Mouse (Mus musculus) liver, embryonic 15.5 days (tissue): ENCODE data around the gene C1qtnf12. TPM values are rescaled to one million over a fixed set of nuclear protein-coding genes. Genes with fewer than 3 reads are reported as not detected.

ENCODE experiments used
- ATAC-seq: fragments of 200-750 bp; cut with Nextera tagmentation; 2 replicates; pipeline ENCODE4 v1.8.0; 2017; ENCODE audit warnings: moderate number of reproducible peaks, mild to moderate bottlenecking, moderate library complexity; ENCODE audit not compliant: insufficient read depth
- H3K27ac ChIP-seq: fragments of 300-500 bp; sonication (generic); replicated peaks from 2 replicates; pipeline ENCODE4 v1.5.1; 2015; ENCODE audit warnings: mild to moderate bottlenecking, inconsistent platforms
- H3K27me3 ChIP-seq: fragments of 300-500 bp; sonication (generic); 2 replicates; pipeline ENCODE4 v1.6.1; 2015; ENCODE audit warnings: mild to moderate bottlenecking, inconsistent platforms
- H3K36me3 ChIP-seq: fragments of 300-500 bp; sonication (generic); replicated peaks from 2 replicates; pipeline ENCODE4 v1.6.1; 2015; ENCODE audit warnings: moderate library complexity, mild to moderate bottlenecking, inconsistent platforms
- H3K4me1 ChIP-seq: fragments of 300-500 bp; sonication (generic); replicated peaks from 2 replicates; pipeline ENCODE4 v1.6.1; 2015; ENCODE audit warnings: inconsistent platforms
- H3K4me2 ChIP-seq: fragments of 300-500 bp; sonication (generic); 2 replicates; pipeline ENCODE4 v1.6.1; 2015; ENCODE audit warnings: moderate library complexity, mild to moderate bottlenecking, inconsistent platforms
- H3K4me3 ChIP-seq: fragments of 300-500 bp; sonication (generic); replicated peaks from 2 replicates; pipeline ENCODE4 v1.5.1; 2015; ENCODE audit warnings: mild to moderate bottlenecking, inconsistent platforms
- H3K9ac ChIP-seq: fragments of 300-500 bp; sonication (generic); 2 replicates; pipeline ENCODE4 v1.6.1; 2015; ENCODE audit warnings: moderate library complexity, mild to moderate bottlenecking, inconsistent platforms
- H3K9me3 ChIP-seq: fragments of 300-500 bp; sonication (generic); replicated peaks from 2 replicates; pipeline ENCODE4 v1.6.1; 2016; ENCODE audit warnings: inconsistent platforms
- WGBS: fragments of 180-500 bp; shearing (Covaris S2); methylation state at CpG from one replicate; pipeline ENCODE4 v1.1.7; 2015; ENCODE audit warnings: mixed read lengths; ENCODE audit not compliant: insufficient replicate concordance; 5-methylcytosine and 5-hydroxymethylcytosine counted together
- polyA plus RNA-seq: library from polyadenylated mRNA; unstranded; fragments of >200 nt; fragmentation: Nextera tagmentation; extraction: Ambion mirVana; gene quantifications from 2 replicates; pipeline ENCODE4 v1.2.1, GENCODE M21; 2015

Gene C1qtnf12
- polyA plus RNA-seq, 1 experiment from 2014 or later: 76.3 TPM

GRCm38 (mm10) chr4:155993606-155994005, 31.5 kb downstream of the C1qtnf12 start:
- Histone ChIP-seq H3K4me3 (peak overlapping the region; percentile 98), H3K27me3 (no peaks in the 10 kb centered on the region), H3K9ac (peak overlapping the region; percentile 90), H3K9me3 (no peaks in the 10 kb centered on the region), H3K4me2 (peak overlapping the region; percentile 75), H3K36me3 (peaks cover 28% of the 10 kb centered on the region), H3K4me1 (peaks cover 60% of the 10 kb centered on the region), H3K27ac (peak overlapping the region; percentile 99)
- no peak for ATAC-seq
- 2% methylated on average over 15 of the region's 15 CpGs for WGBS

- Histone ChIP-seq H3K4me3 (no peak overlapping the region), H3K9ac (no peak overlapping the region), H3K27me3 (no peaks in the 10 kb centered on the region), H3K27ac (no peak overlapping the region), H3K9me3 (no peaks in the 10 kb centered on the region), H3K36me3 (peaks cover 93% of the 10 kb centered on the region), H3K4me1 (no peaks in the 10 kb centered on the region), H3K4me2 (no peak overlapping the region)
- no peak for ATAC-seq
- 83% methylated on average over 3 of the region's 3 CpGs for WGBS
Measured at GRCm38 (mm10) chr4:156004109-156004508, 42.0 kb downstream of the C1qtnf12 start.

GRCm38 (mm10) chr4:156008369-156008768, 46.3 kb downstream of the C1qtnf12 start:
- Histone ChIP-seq H3K4me3 (no peak overlapping the region), H3K4me1 (no peaks in the 10 kb centered on the region), H3K9ac (no peak overlapping the region), H3K36me3 (peaks cover 95% of the 10 kb centered on the region), H3K27ac (no peak overlapping the region), H3K27me3 (no peaks in the 10 kb centered on the region), H3K9me3 (no peaks in the 10 kb centered on the region), H3K4me2 (no peak overlapping the region)
- no peak for ATAC-seq
- 80% methylated on average over 4 of the region's 4 CpGs for WGBS

GRCm38 (mm10) chr4:156013637-156014036, 51.5 kb downstream of the C1qtnf12 start, which contains the start of gene Tnfrsf4:
Tnfrsf4 (plus strand) TSS chr4:156013843.
- Histone ChIP-seq H3K9me3 (no peaks in the 10 kb centered on the region), H3K36me3 (peaks cover 66% of the 10 kb centered on the region), H3K27ac (no peak within 1 kb of the TSS), H3K4me3 (no peak within 1 kb of the TSS), H3K4me2 (no peak within 1 kb of the TSS), H3K9ac (no peak within 1 kb of the TSS), H3K27me3 (no peaks in the 10 kb centered on the region), H3K4me1 (no peaks in the 10 kb centered on the region)
- ATAC-seq: no peak
- 69% methylated on average over 8 of the region's 8 CpGs for WGBS

GRCm38 (mm10) chr4:156014436-156014835, 52.3 kb downstream of the C1qtnf12 start:
- ATAC-seq: no peak
- WGBS: 75% methylated on average over 2 of the region's 2 CpGs
- peaks cover 58% of the 10 kb centered on the region for H3K36me3 ChIP-seq

More at GRCm38 (mm10) chr4:156014436-156014835, 52.3 kb downstream of the C1qtnf12 start:
- no peak overlapping the region for H3K4me2 ChIP-seq
- H3K27ac ChIP-seq: no peak overlapping the region
- H3K4me1 ChIP-seq: no peaks in the 10 kb centered on the region
- no peak overlapping the region for H3K4me3 ChIP-seq
- H3K27me3 ChIP-seq: no peaks in the 10 kb centered on the region
- no peaks in the 10 kb centered on the region for H3K9me3 ChIP-seq
- H3K9ac ChIP-seq: no peak overlapping the region

Other genes with a start within 250 kb of the C1qtnf12 start
- gene Tmem240, start 227.5 kb upstream of the C1qtnf12 start, polyA plus RNA-seq: 0.08 and 0.10 TPM in 2 replicates
- gene Atad3a, start 201.2 kb upstream of the C1qtnf12 start, polyA plus RNA-seq: 47.9 and 56.5 TPM in 2 replicates
- gene Vwa1, start 187.6 kb upstream of the C1qtnf12 start, polyA plus RNA-seq: 0.33 and 0.54 TPM in 2 replicates
- 0.13 and 0.22 TPM in 2 replicates for gene Tmem88b, start 176.4 kb upstream of the C1qtnf12 start, polyA plus RNA-seq
- 0.07 TPM in 1 of 2 replicates, not detected in the other for gene Ankrd65, start 171.9 kb upstream of the C1qtnf12 start, polyA plus RNA-seq
- 135 and 141 TPM in 2 replicates for gene Mrpl20, start 159.4 kb upstream of the C1qtnf12 start, polyA plus RNA-seq
- 65.6 and 77.1 TPM in 2 replicates for gene Ccnl2, start 149.8 kb upstream of the C1qtnf12 start, polyA plus RNA-seq
- 94.0 and 108 TPM in 2 replicates for gene Aurkaip1, start 131.0 kb upstream of the C1qtnf12 start, polyA plus RNA-seq
- 7.7 and 9.9 TPM in 2 replicates for gene Mxra8, start 122.6 kb upstream of the C1qtnf12 start, polyA plus RNA-seq
- 5.0 and 6.9 TPM in 2 replicates for gene Dvl1, start 114.9 kb upstream of the C1qtnf12 start, polyA plus RNA-seq
- 0.08 and 0.15 TPM in 2 replicates for gene Tas1r3, start 99.0 kb upstream of the C1qtnf12 start, polyA plus RNA-seq
- gene Cptp, start 92.9 kb upstream of the C1qtnf12 start, polyA plus RNA-seq: 7.5 and 8.9 TPM in 2 replicates
- gene Ints11, start 92.8 kb upstream of the C1qtnf12 start, polyA plus RNA-seq: 34.3 and 37.6 TPM in 2 replicates
- gene Pusl1, start 70.5 kb upstream of the C1qtnf12 start, polyA plus RNA-seq: 14.3 and 15.6 TPM in 2 replicates
- gene Acap3, start 70.5 kb upstream of the C1qtnf12 start, polyA plus RNA-seq: 6.5 and 8.5 TPM in 2 replicates
- gene Ube2j2, start 18.5 kb upstream of the C1qtnf12 start, polyA plus RNA-seq: 50.2 and 51.2 TPM in 2 replicates
- gene B3galt6, start 30.3 kb downstream of the C1qtnf12 start, polyA plus RNA-seq: 4.4 and 4.6 TPM in 2 replicates
- gene Sdf4, start 30.6 kb downstream of the C1qtnf12 start, polyA plus RNA-seq: 77.0 and 81.4 TPM in 2 replicates
- gene Tnfrsf4, start 51.5 kb downstream of the C1qtnf12 start, polyA plus RNA-seq: 0.23 and 0.51 TPM in 2 replicates
- 0.66 and 0.73 TPM in 2 replicates for gene Tnfrsf18, start 63.8 kb downstream of the C1qtnf12 start, polyA plus RNA-seq
- 0.22 and 0.58 TPM in 2 replicates for gene Ttll10, start 97.1 kb downstream of the C1qtnf12 start, polyA plus RNA-seq
- 10.5 and 12.3 TPM in 2 replicates for gene 9430015G10Rik, start 147.7 kb downstream of the C1qtnf12 start, polyA plus RNA-seq
- 0.08 and 0.18 TPM in 2 replicates for gene Rnf223, start 168.2 kb downstream of the C1qtnf12 start, polyA plus RNA-seq
- 6.7 and 8.6 TPM in 2 replicates for gene Agrn, start 235.2 kb downstream of the C1qtnf12 start, polyA plus RNA-seq
- 9.8 and 13.4 TPM in 2 replicates for gene Isg15, start 238.5 kb downstream of the C1qtnf12 start, polyA plus RNA-seq
- gene AW011738, start 241.0 kb downstream of the C1qtnf12 start, polyA plus RNA-seq: 1.1 and 1.3 TPM in 2 replicates